Mouse (Mus musculus): ENCODE measurements at regions not wholly inside any gene's neighbourhood (a gene's known extent, or its start where the extent isn't known, plus 50 kb on each side); places are given as distances from the start of the nearest gene placed in this dataset.

GRCm38 (mm10) chr17:9775668-9776151, 106.2 kb upstream of the Pabpc6 start:
- peak; percentile 60; the same call in 1 of the 2 replicates for ATAC-seq (ENCODE audit: insufficient read depth, low FRiP score)
- Histone ChIP-seq H3K4me3 (replicated peaks; ENCODE audit: low read length) (no peak overlapping the region), H3K9me3 (replicated peaks; ENCODE audit: control insufficient read depth, low read length) (no peaks in the 10 kb centered on the region), H3K36me3 (ENCODE audit: control insufficient read depth, insufficient read depth, low read length) (no peaks in the 10 kb centered on the region), H3K4me1 (ENCODE audit: control insufficient read depth, insufficient read depth, low read length) (no peaks in the 10 kb centered on the region), H3K27me3 (ENCODE audit: control insufficient read depth, insufficient read depth, low read length) (no peaks in the 10 kb centered on the region), H3K27ac (ENCODE audit: low read length) (peak overlapping the region; percentile 1; the same call in 1 of the 2 replicates), H3K4me2 (ENCODE audit: low read depth, low read length) (no peak overlapping the region), H3K9ac (ENCODE audit: low read length) (no peak overlapping the region)
- WGBS = 64% methylated on average over 9 of the region's 9 CpGs

DNA sequence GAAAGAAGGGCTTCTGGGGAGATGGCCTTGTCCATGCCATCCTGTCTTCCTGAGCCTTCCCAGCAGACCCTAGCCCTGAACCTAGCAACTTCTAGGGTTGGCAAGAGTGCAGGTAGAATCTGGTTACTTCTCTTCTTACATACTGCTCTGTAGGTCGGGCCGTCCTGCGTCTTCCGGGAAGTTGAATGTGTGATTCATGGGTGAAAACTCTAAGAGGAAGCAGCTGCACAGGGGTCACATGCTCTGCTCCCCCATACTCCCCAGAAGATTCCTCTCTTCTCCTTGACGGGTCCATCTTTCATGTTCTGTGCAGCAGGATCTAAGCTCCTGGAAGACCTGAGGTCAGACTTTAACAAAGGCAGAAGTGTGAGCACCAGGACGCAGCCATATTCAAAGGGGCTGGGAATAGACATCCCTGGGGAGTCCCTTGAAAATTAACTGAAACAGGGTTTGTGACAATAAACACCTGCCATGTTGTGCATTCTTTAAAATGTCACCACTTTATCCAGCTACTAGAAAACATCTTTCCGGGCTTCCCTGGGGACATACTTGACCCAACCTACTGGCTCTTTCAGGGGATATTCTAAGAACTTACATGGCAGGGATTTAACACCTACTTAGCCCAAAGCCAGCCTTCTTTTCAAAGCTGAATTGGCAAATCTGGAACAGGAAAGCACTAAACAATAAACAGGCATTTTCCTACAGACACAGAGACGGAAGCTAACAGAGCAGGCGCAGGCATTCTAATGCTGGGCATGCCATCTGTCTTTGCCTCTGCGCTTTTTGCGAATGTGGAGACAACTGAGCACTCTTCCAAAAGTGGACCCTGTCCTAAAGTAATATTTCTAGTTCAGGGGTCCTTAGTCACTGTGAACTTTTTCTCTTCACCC, 105.5 kb upstream of the Pabpc6 start:
- no peak for ATAC-seq (ENCODE audit: insufficient read depth, low FRiP score)
- H3K4me3 ChIP-seq (replicated peaks; ENCODE audit: low read length) = no peak overlapping the region
- 71% methylated on average over 11 of the region's 11 CpGs for WGBS
- H3K4me2 ChIP-seq (ENCODE audit: low read depth, low read length) = no peak overlapping the region
- H3K36me3 ChIP-seq (ENCODE audit: control insufficient read depth, insufficient read depth, low read length) = no peaks in the 10 kb centered on the region
- H3K9ac ChIP-seq (ENCODE audit: low read length) = no peak overlapping the region
- H3K27me3 ChIP-seq (ENCODE audit: control insufficient read depth, insufficient read depth, low read length) = no peaks in the 10 kb centered on the region
- no peaks in the 10 kb centered on the region for H3K9me3 ChIP-seq (replicated peaks; ENCODE audit: control insufficient read depth, low read length)
- no peaks in the 10 kb centered on the region for H3K4me1 ChIP-seq (ENCODE audit: control insufficient read depth, insufficient read depth, low read length)
- H3K27ac ChIP-seq (ENCODE audit: low read length) = peak overlapping the region; percentile 50

DNA sequence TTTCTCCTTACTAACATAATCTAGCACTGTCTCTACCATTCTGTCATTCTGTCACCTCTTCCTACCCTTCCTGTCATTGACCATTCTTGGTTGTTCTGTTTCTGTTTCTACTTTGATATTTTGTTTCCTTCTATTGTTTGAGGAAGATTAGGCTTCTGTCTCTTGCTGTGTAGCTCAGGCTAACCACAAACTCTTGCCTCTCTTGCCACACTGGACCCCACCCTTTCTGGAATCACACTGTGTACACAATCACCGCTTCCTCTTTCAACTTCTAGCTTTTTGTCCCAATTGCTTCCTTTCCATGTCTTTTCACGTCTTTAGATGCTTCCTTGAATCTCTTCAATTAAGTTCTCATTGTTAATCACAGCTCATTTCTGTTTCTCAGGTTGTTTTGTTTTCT, 104.2 kb upstream of the Pabpc6 start:
- no peak for ATAC-seq (ENCODE audit: insufficient read depth, low FRiP score)
- Histone ChIP-seq H3K4me1 (ENCODE audit: control insufficient read depth, insufficient read depth, low read length) (no peaks in the 10 kb centered on the region), H3K4me3 (replicated peaks; ENCODE audit: low read length) (no peak overlapping the region), H3K36me3 (ENCODE audit: control insufficient read depth, insufficient read depth, low read length) (no peaks in the 10 kb centered on the region), H3K9ac (ENCODE audit: low read length) (no peak overlapping the region), H3K9me3 (replicated peaks; ENCODE audit: control insufficient read depth, low read length) (no peaks in the 10 kb centered on the region), H3K27me3 (ENCODE audit: control insufficient read depth, insufficient read depth, low read length) (no peaks in the 10 kb centered on the region), H3K27ac (ENCODE audit: low read length) (no peak overlapping the region), H3K4me2 (ENCODE audit: low read depth, low read length) (no peak overlapping the region)
- 63% methylated on average over 2 of the region's 2 CpGs for WGBS

- H3K4me3 ChIP-seq (replicated peaks; ENCODE audit: low read length) = no peak overlapping the region
- no peaks in the 10 kb centered on the region for H3K36me3 ChIP-seq (ENCODE audit: control insufficient read depth, insufficient read depth, low read length)
- H3K9ac ChIP-seq (ENCODE audit: low read length) = no peak overlapping the region
- no peak for ATAC-seq (ENCODE audit: insufficient read depth, low FRiP score)
- no peak overlapping the region for H3K4me2 ChIP-seq (ENCODE audit: low read depth, low read length)
- H3K9me3 ChIP-seq (replicated peaks; ENCODE audit: control insufficient read depth, low read length) = no peaks in the 10 kb centered on the region
- no peaks in the 10 kb centered on the region for H3K4me1 ChIP-seq (ENCODE audit: control insufficient read depth, insufficient read depth, low read length)
- peak overlapping the region; percentile 49; the same call in 1 of the 2 replicates for H3K27ac ChIP-seq (ENCODE audit: low read length)
- H3K27me3 ChIP-seq (ENCODE audit: control insufficient read depth, insufficient read depth, low read length) = no peaks in the 10 kb centered on the region
Measured at GRCm38 (mm10) chr17:9768275-9768674, 98.8 kb upstream of the Pabpc6 start.

DNA sequence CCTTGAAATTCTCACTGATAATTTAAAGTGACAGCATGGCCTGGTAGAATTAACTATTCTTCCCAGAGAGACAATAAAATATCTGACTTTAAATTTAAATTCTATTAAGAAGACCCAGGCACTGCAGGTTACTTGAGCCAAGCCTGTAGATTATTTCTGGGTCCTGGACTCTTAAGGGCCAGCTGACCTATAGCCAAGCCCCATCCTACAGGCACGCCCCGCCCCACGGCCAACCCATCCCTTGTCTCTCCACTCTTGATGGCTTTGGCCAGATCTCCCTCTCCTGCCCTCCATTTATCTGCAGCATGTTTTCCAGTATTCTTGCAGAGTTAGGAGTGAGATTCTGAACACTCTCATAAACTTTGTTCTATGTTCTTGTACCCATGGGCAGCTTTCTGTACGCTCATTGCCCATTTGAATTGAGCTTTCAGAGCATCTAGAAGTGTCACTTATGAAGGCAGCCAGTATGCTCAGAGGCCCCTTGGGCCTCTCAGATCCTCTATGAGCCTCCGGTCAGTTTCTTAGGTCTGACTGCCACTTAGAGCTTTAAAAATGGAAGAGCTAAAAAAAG, 96.2 kb upstream of the Pabpc6 start:
- WGBS = 76% methylated on average over 5 of the region's 5 CpGs
- Histone ChIP-seq H3K9ac (ENCODE audit: low read length) (no peak overlapping the region), H3K4me1 (ENCODE audit: control insufficient read depth, insufficient read depth, low read length) (no peaks in the 10 kb centered on the region), H3K36me3 (ENCODE audit: control insufficient read depth, insufficient read depth, low read length) (no peaks in the 10 kb centered on the region), H3K4me2 (ENCODE audit: low read depth, low read length) (no peak overlapping the region), H3K9me3 (replicated peaks; ENCODE audit: control insufficient read depth, low read length) (no peaks in the 10 kb centered on the region), H3K27ac (ENCODE audit: low read length) (no peak overlapping the region), H3K27me3 (ENCODE audit: control insufficient read depth, insufficient read depth, low read length) (no peaks in the 10 kb centered on the region), H3K4me3 (replicated peaks; ENCODE audit: low read length) (no peak overlapping the region)
- no peak for ATAC-seq (ENCODE audit: insufficient read depth, low FRiP score)

DNA sequence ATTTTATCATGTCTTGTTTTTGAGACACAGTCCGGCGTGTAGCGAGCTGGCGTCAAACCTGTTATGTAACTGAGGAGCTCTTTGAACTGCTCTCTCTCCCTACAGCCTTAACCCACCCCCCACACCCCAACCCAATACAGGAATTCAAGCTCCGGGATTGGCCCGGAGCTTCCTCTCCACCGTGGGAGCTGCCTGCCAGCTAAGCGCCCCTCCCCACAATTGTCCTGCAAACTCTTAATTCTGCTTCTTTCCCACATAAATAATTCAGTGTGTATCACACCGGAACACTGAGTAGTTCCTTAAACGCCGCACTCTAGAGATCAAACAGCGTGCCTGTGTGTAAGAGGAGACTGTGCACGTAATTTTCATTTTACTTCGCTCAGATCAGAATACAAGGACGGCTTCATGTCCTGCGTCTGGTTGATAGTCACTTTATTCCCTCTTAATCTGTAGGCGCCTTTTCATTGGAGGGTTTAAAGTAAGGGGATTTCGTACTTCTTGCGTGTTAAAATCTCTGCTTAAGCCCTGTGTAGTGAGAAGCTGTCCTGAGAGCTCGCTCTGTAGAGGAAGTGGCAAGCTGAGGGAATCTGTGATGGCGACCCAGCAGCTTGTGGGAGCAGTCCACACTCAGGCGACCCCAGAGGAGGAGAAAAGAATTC, 95.3 kb upstream of the Pabpc6 start:
- Histone ChIP-seq H3K9me3 (replicated peaks; ENCODE audit: control insufficient read depth, low read length) (no peaks in the 10 kb centered on the region), H3K27ac (ENCODE audit: low read length) (no peak overlapping the region; the same call in 1 of the 2 replicates)
- no peak; the same call in 1 of the 2 replicates for ATAC-seq (ENCODE audit: insufficient read depth, low FRiP score)

DNA sequence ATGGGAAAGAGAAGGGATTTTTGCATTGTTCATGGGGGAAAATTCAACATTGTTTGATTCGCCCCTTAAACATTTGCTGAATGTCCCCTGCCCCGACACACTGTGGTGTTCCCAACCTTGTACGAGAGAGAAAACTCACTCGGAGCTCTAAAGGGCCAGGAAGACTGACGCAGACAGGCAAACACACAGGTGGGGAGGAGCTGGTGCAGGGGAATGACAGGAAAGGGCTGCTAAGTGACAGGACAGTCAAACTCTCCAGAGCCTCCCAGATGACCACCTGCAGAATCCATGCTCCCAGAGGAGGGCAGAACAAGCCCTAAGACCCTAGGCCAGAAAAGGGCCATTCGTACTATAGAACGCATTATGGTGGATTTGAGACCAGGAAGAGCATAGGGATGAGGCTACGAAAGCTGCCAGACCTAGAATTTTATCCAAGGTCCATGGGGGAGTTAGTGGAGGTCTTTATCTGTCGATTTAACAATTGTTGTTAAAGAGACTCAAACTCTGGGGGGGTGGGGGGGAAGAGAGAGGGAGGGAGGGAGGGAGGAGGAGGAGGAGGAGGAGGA, 94.6 kb upstream of the Pabpc6 start:
- Histone ChIP-seq H3K27me3 (ENCODE audit: control insufficient read depth, insufficient read depth, low read length) (no peaks in the 10 kb centered on the region), H3K4me3 (replicated peaks; ENCODE audit: low read length) (peak overlapping the region; percentile 28), H3K9ac (ENCODE audit: low read length) (no peak overlapping the region), H3K4me2 (ENCODE audit: low read depth, low read length) (peak overlapping the region; percentile 95), H3K27ac (ENCODE audit: low read length) (no peak overlapping the region), H3K4me1 (ENCODE audit: control insufficient read depth, insufficient read depth, low read length) (no peaks in the 10 kb centered on the region), H3K9me3 (replicated peaks; ENCODE audit: control insufficient read depth, low read length) (no peaks in the 10 kb centered on the region), H3K36me3 (ENCODE audit: control insufficient read depth, insufficient read depth, low read length) (no peaks in the 10 kb centered on the region)
- 18% methylated on average over 8 of the region's 9 CpGs for WGBS
- ATAC-seq (ENCODE audit: insufficient read depth, low FRiP score) = no peak

More for the DNA sequence above, 95.3 kb upstream of the Pabpc6 start:
- H3K4me2 ChIP-seq (ENCODE audit: low read depth, low read length) = peak overlapping the region; percentile 95
- WGBS = 2% methylated on average over 22 of the region's 22 CpGs
- no peaks in the 10 kb centered on the region for H3K27me3 ChIP-seq (ENCODE audit: control insufficient read depth, insufficient read depth, low read length)
- H3K4me1 ChIP-seq (ENCODE audit: control insufficient read depth, insufficient read depth, low read length) = no peaks in the 10 kb centered on the region
- H3K4me3 ChIP-seq (replicated peaks; ENCODE audit: low read length) = peak overlapping the region; percentile 52
- peak overlapping the region; percentile 70 for H3K9ac ChIP-seq (ENCODE audit: low read length)
- no peaks in the 10 kb centered on the region for H3K36me3 ChIP-seq (ENCODE audit: control insufficient read depth, insufficient read depth, low read length)

- no peak for ATAC-seq (ENCODE audit: insufficient read depth, low FRiP score)
Measured at GRCm38 (mm10) chr17:9763110-9763509, 93.6 kb upstream of the Pabpc6 start.

More at GRCm38 (mm10) chr17:9763110-9763509, 93.6 kb upstream of the Pabpc6 start:
- H3K4me1 ChIP-seq (ENCODE audit: control insufficient read depth, insufficient read depth, low read length) = no peaks in the 10 kb centered on the region
- H3K27me3 ChIP-seq (ENCODE audit: control insufficient read depth, insufficient read depth, low read length) = no peaks in the 10 kb centered on the region
- no peak overlapping the region for H3K4me3 ChIP-seq (replicated peaks; ENCODE audit: low read length)
- H3K9me3 ChIP-seq (replicated peaks; ENCODE audit: control insufficient read depth, low read length) = no peaks in the 10 kb centered on the region
- no peak overlapping the region for H3K9ac ChIP-seq (ENCODE audit: low read length)
- WGBS = 51% methylated on average over 9 of the region's 9 CpGs
- H3K36me3 ChIP-seq (ENCODE audit: control insufficient read depth, insufficient read depth, low read length) = no peaks in the 10 kb centered on the region
- no peak overlapping the region for H3K4me2 ChIP-seq (ENCODE audit: low read depth, low read length)
- H3K27ac ChIP-seq (ENCODE audit: low read length) = no peak overlapping the region
